9 mouse cellular contexts compared by ENCODE assay signal in genomic region chr4:133058123-133058453, GRCm38 (mm10). TPM values are rescaled to one million over a fixed set of nuclear protein-coding genes. Genes with fewer than 3 reads are reported as not detected.
A peak's percentile ranks its signal among the peaks of the same experiment; 100 is the strongest.
DNase-seq lines count a peak whose midpoint lies in the region; ATAC-seq lines count a peak whose summit lies in the region.
"Had no signal": no experiment of that assay in that cellular context is flagged by ENCODE, and none has a peak within 500 bp of the region (broad histone marks: within the 10 kb centered on the region; RNA-seq: fewer than 3 reads in every experiment).

No protein-coding gene starts in this region.

- H3K4me1 ChIP-seq in hindbrain, embryonic 12.5 days: peaks cover 52% of the 10 kb centered on the region
- H3K4me1 ChIP-seq in hindbrain, embryonic 14.5 days (replicated peaks; ENCODE audit: control insufficient read depth, insufficient read depth, low read length): peaks cover 20% of the 10 kb centered on the region
- peaks cover 69% of the 10 kb centered on the region for H3K4me1 ChIP-seq in limb, embryonic 13.5 days

- H3K36me3 ChIP-seq in hindbrain, embryonic 12.5 days: peaks cover 44% of the 10 kb centered on the region
- H3K36me3 ChIP-seq in hindbrain, embryonic 14.5 days (replicated peaks; ENCODE audit: control insufficient read depth, insufficient read depth): peaks cover 37% of the 10 kb centered on the region
- peaks cover 63% of the 10 kb centered on the region for H3K36me3 ChIP-seq in limb, embryonic 13.5 days

- H3K4me2 ChIP-seq in hindbrain, embryonic 12.5 days (replicated peaks): no peak overlapping the region
- no peak overlapping the region for H3K4me2 ChIP-seq in hindbrain, embryonic 14.5 days (replicated peaks)
- H3K4me2 ChIP-seq in limb, embryonic 13.5 days (replicated peaks): peak overlapping the region; percentile 15; the same call in 1 of the 2 replicates

- peak overlapping the region; percentile 62; the same call in 1 of the 2 replicates for H3K27ac ChIP-seq in hindbrain, embryonic 12.5 days
- no peak overlapping the region for H3K27ac ChIP-seq in hindbrain, embryonic 14.5 days
- peak overlapping the region; percentile 55; the same call in 1 of the 2 replicates for H3K27ac ChIP-seq in limb, embryonic 13.5 days

- H3K4me3 ChIP-seq in hindbrain, embryonic 12.5 days: no peak overlapping the region
- H3K4me3 ChIP-seq in hindbrain, embryonic 14.5 days (replicated peaks; ENCODE audit: low read length): no peak overlapping the region
- H3K4me3 ChIP-seq in limb, embryonic 13.5 days: no peak overlapping the region

- WGBS in hindbrain, embryonic 12.5 days: 92% methylated on average over 4 of the region's 4 CpGs
- WGBS in hindbrain, embryonic 14.5 days: 88% methylated on average over 4 of the region's 4 CpGs
- 89% methylated on average over 4 of the region's 4 CpGs for WGBS in limb, embryonic 13.5 days

- no peak overlapping the region for H3K9ac ChIP-seq in hindbrain, embryonic 12.5 days
- no peak overlapping the region for H3K9ac ChIP-seq in hindbrain, embryonic 14.5 days
- H3K9ac ChIP-seq in limb, embryonic 13.5 days: 0 out of 2 replicates have a peak overlapping the region, but pooled peaks have one; percentile 25

- no peaks in the 10 kb centered on the region for H3K9me3 ChIP-seq in hindbrain, embryonic 12.5 days (replicated peaks)
- H3K9me3 ChIP-seq in hindbrain, embryonic 14.5 days (ENCODE audit: control insufficient read depth, low read length): no peaks in the 10 kb centered on the region
- no peaks in the 10 kb centered on the region for H3K9me3 ChIP-seq in limb, embryonic 13.5 days

- ATAC-seq in hindbrain, embryonic 12.5 days (ENCODE audit: low FRiP score): no peak
- no peak for ATAC-seq in hindbrain, embryonic 14.5 days (ENCODE audit: low FRiP score)
- ATAC-seq in limb, embryonic 13.5 days (ENCODE audit: low FRiP score, low read depth): no peak

- no peak for DNase-seq in hindbrain, embryonic 14.5 days (ENCODE audit: low spot score)
- peak; percentile 65 for DNase-seq in thymus, postnatal 4 days
- no peak for DNase-seq in thymus, adult 18-20 months
- DNase-seq in adrenal gland, adult (ENCODE audit: inconsistent age in 2 of 2, low spot score in 1 of 2): no peak
- DNase-seq in cerebellum, adult 11-12 months: no peak
- no peak for DNase-seq in right cerebral cortex, postnatal 36 days (ENCODE audit: low spot score in 2 of 2)
- DNase-seq: right cerebral cortex, postnatal 4 days had no signal

- H3K27me3 ChIP-seq in hindbrain, embryonic 12.5 days: no peaks in the 10 kb centered on the region
- H3K27me3 ChIP-seq in hindbrain, embryonic 14.5 days (ENCODE audit: control insufficient read depth, insufficient read depth, low read length): no peaks in the 10 kb centered on the region
- H3K27me3 ChIP-seq in limb, embryonic 13.5 days: no peaks in the 10 kb centered on the region

RNA-seq across cellular contexts. Expression of gene Ahdc1, which starts 47.0 kb away (rescaled TPM):
- polyA plus RNA-seq in hindbrain, embryonic 12.5 days (2016; fragmentation: Nextera tagmentation; extraction: Ambion mirVana): 12.8 and 15.3 TPM in 2 replicates
- 12.9 and 13.4 TPM in 2 replicates for polyA plus RNA-seq in hindbrain, embryonic 14.5 days (2014; fragmentation: Nextera tagmentation; extraction: Ambion mirVana)
- 11.3 and 11.5 TPM in 2 replicates for polyA plus RNA-seq in limb, embryonic 13.5 days (2015; fragmentation: Nextera tagmentation; extraction: Ambion mirVana)
